Mouse (Mus musculus) heart, embryonic 10.5 days (tissue): ENCODE results near the gene Numbl. TPM values are rescaled to one million over a fixed set of nuclear protein-coding genes. Genes with fewer than 3 reads are reported as not detected.

Experiments
- DNase-seq: peaks from one replicate; pipeline ENCODE4 v3.0.0-alpha.2; 2017; ENCODE audit warnings: low spot score
- H3K27ac ChIP-seq: fragments of 300-500 bp; sonication (generic); 2 replicates; pipeline ENCODE4 v1.5.1; 2016; ENCODE audit warnings: mild to moderate bottlenecking
- H3K27me3 ChIP-seq: fragments of 300-500 bp; sonication (generic); 2 replicates; pipeline ENCODE4 v1.6.1; 2016; ENCODE audit warnings: mild to moderate bottlenecking; ENCODE audit not compliant: poor library complexity, insufficient read depth, severe bottlenecking
- H3K36me3 ChIP-seq: fragments of 300-500 bp; sonication (generic); 2 replicates; pipeline ENCODE4 v1.6.1; 2016; ENCODE audit warnings: mild to moderate bottlenecking, moderate library complexity
- H3K4me1 ChIP-seq: fragments of 300-500 bp; sonication (generic); 2 replicates; pipeline ENCODE4 v1.6.1; 2016; ENCODE audit warnings: mild to moderate bottlenecking
- H3K4me3 ChIP-seq: fragments of 300-500 bp; sonication (generic); 2 replicates; pipeline ENCODE4 v1.5.1; 2016; ENCODE audit warnings: mild to moderate bottlenecking, moderate library complexity
- H3K9me3 ChIP-seq: fragments of 300-500 bp; sonication (generic); 2 replicates; pipeline ENCODE4 v1.6.1; 2016; ENCODE audit warnings: mild to moderate bottlenecking, moderate library complexity
- WGBS: fragments of 180-500 bp; shearing (Covaris S2); methylation state at CpG from one replicate; pipeline ENCODE4 v1.1.7; 2016; 5-methylcytosine and 5-hydroxymethylcytosine counted together
- polyA plus RNA-seq: library from polyadenylated mRNA; unstranded; fragments of >200 nt; fragmentation: Nextera tagmentation; extraction: Ambion mirVana; gene quantifications from 2 replicates; pipeline ENCODE4 v1.2.1, GENCODE M21; 2016

Numbl gene
- 7.0 and 9.6 TPM in 2 replicates for polyA plus RNA-seq

- Histone ChIP-seq H3K27me3 (no peaks in the 10 kb centered on the region), H3K9me3 (no peaks in the 10 kb centered on the region), H3K4me3 (peak within 1 kb of the TSS; percentile 92), H3K4me1 (peaks cover 37% of the 10 kb centered on the region), H3K36me3 (peaks cover 16% of the 10 kb centered on the region), H3K27ac (peak within 1 kb of the TSS; percentile 92)
- peak; percentile 98 for DNase-seq
- WGBS, result under 1% methylated on average over 47 of the region's 47 CpGs
Observed at GRCm38 (mm10) chr7:27258205-27258899, at the start of gene Numbl. Gene Numbl (plus strand): TSS chr7:27258433.

GRCm38 (mm10) chr7:27212626-27213025 lies 45.6 kb upstream of the Numbl start:
- H3K9me3 ChIP-seq, result no peaks in the 10 kb centered on the region
- peaks cover 67% of the 10 kb centered on the region for H3K36me3 ChIP-seq
- no peak for DNase-seq
- no peak overlapping the region for H3K27ac ChIP-seq
- no peaks in the 10 kb centered on the region for H3K27me3 ChIP-seq
- H3K4me3 ChIP-seq, result no peak overlapping the region
- no peaks in the 10 kb centered on the region for H3K4me1 ChIP-seq
- 73% methylated on average over 2 of the region's 2 CpGs for WGBS

- Histone ChIP-seq H3K27me3 (no peaks in the 10 kb centered on the region), H3K36me3 (peaks cover 44% of the 10 kb centered on the region), H3K4me3 (no peak overlapping the region), H3K27ac (no peak overlapping the region), H3K4me1 (no peaks in the 10 kb centered on the region), H3K9me3 (no peaks in the 10 kb centered on the region)
- DNase-seq, result no peak
- WGBS, result 82% methylated on average over 7 of the region's 7 CpGs
Observed at GRCm38 (mm10) chr7:27218586-27218985, 39.6 kb upstream of the Numbl start.

- WGBS, result 78% methylated on average over 11 of the region's 11 CpGs
- peaks cover 8% of the 10 kb centered on the region for H3K4me1 ChIP-seq
- H3K27me3 ChIP-seq, result no peaks in the 10 kb centered on the region
- peaks cover 35% of the 10 kb centered on the region for H3K36me3 ChIP-seq
- DNase-seq, result no peak
- no peaks in the 10 kb centered on the region for H3K9me3 ChIP-seq
- no peak overlapping the region for H3K27ac ChIP-seq
- no peak overlapping the region for H3K4me3 ChIP-seq
Observed at GRCm38 (mm10) chr7:27219937-27220336, 38.3 kb upstream of the Numbl start.

- H3K36me3 ChIP-seq, result peaks cover 31% of the 10 kb centered on the region
- H3K9me3 ChIP-seq, result no peaks in the 10 kb centered on the region
- H3K27ac ChIP-seq, result no peak overlapping the region
- H3K27me3 ChIP-seq, result no peaks in the 10 kb centered on the region
- H3K4me1 ChIP-seq, result peaks cover 28% of the 10 kb centered on the region
- no peak for DNase-seq
- no peak overlapping the region for H3K4me3 ChIP-seq
- WGBS, result 78% methylated on average over 6 of the region's 6 CpGs
Observed at GRCm38 (mm10) chr7:27221939-27222338, 36.3 kb upstream of the Numbl start.

GRCm38 (mm10) chr7:27222538-27222937 lies 35.7 kb upstream of the Numbl start:
- Histone ChIP-seq H3K27me3 (no peaks in the 10 kb centered on the region), H3K36me3 (peaks cover 26% of the 10 kb centered on the region), H3K4me1 (peaks cover 34% of the 10 kb centered on the region), H3K27ac (no peak overlapping the region), H3K4me3 (no peak overlapping the region), H3K9me3 (no peaks in the 10 kb centered on the region)
- 69% methylated on average over 1 of the region's 1 CpGs for WGBS
- no peak for DNase-seq

- H3K4me3 ChIP-seq, result 0 out of 2 replicates have a peak overlapping the region, but pooled peaks have one; percentile 5
- H3K27ac ChIP-seq, result no peak overlapping the region
- H3K9me3 ChIP-seq, result no peaks in the 10 kb centered on the region
- DNase-seq, result no peak
- H3K36me3 ChIP-seq, result peaks cover 7% of the 10 kb centered on the region; the same call in 1 of the 2 replicates
- WGBS, result 83% methylated on average over 11 of the region's 11 CpGs
- H3K27me3 ChIP-seq, result no peaks in the 10 kb centered on the region
- H3K4me1 ChIP-seq, result peaks cover 43% of the 10 kb centered on the region
Observed at GRCm38 (mm10) chr7:27224877-27225575, 33.2 kb upstream of the Numbl start.

- H3K27me3 ChIP-seq, result no peaks in the 10 kb centered on the region
- no peaks in the 10 kb centered on the region for H3K9me3 ChIP-seq
- H3K27ac ChIP-seq, result no peak overlapping the region
- peaks cover 43% of the 10 kb centered on the region for H3K4me1 ChIP-seq
- DNase-seq, result no peak
- 31% methylated on average over 9 of the region's 9 CpGs for WGBS
- H3K4me3 ChIP-seq, result peak overlapping the region; percentile 89
- H3K36me3 ChIP-seq, result 0 out of 2 replicates have a peak, but pooled peaks cover 5% of the 10 kb centered on the region
Observed at GRCm38 (mm10) chr7:27227276-27227675, 31.0 kb upstream of the Numbl start.

GRCm38 (mm10) chr7:27227676-27228075 lies 30.6 kb upstream of the Numbl start:
- Histone ChIP-seq H3K4me3 (peak overlapping the region; percentile 89), H3K4me1 (peaks cover 46% of the 10 kb centered on the region)
- WGBS, result 2% methylated on average over 10 of the region's 10 CpGs

GRCm38 (mm10) chr7:27228281-27228821 lies 29.9 kb upstream of the Numbl start, which contains the start of gene Itpkc:
Gene Itpkc (minus strand): TSS chr7:27228661.
- Histone ChIP-seq H3K27me3 (no peaks in the 10 kb centered on the region), H3K27ac (peak within 1 kb of the TSS; percentile 93), H3K36me3 (no peaks in the 10 kb centered on the region), H3K4me1 (peaks cover 48% of the 10 kb centered on the region), H3K4me3 (peak within 1 kb of the TSS; percentile 89), H3K9me3 (no peaks in the 10 kb centered on the region)
- peak; percentile 98 for DNase-seq
- under 1% methylated on average over 49 of the region's 49 CpGs for WGBS

More at GRCm38 (mm10) chr7:27227676-27228075, 30.6 kb upstream of the Numbl start:
- 0 out of 2 replicates have a peak, but pooled peaks cover 5% of the 10 kb centered on the region for H3K36me3 ChIP-seq
- DNase-seq, result no peak
- peak overlapping the region; percentile 93 for H3K27ac ChIP-seq
- H3K9me3 ChIP-seq, result no peaks in the 10 kb centered on the region
- H3K27me3 ChIP-seq, result no peaks in the 10 kb centered on the region

GRCm38 (mm10) chr7:27228865-27229264 lies 29.4 kb upstream of the Numbl start:
- DNase-seq, result no peak
- H3K4me3 ChIP-seq, result peak overlapping the region; percentile 89
- H3K27ac ChIP-seq, result peak overlapping the region; percentile 93
- no peaks in the 10 kb centered on the region for H3K9me3 ChIP-seq
- H3K27me3 ChIP-seq, result no peaks in the 10 kb centered on the region
- no peaks in the 10 kb centered on the region for H3K36me3 ChIP-seq
- peaks cover 53% of the 10 kb centered on the region for H3K4me1 ChIP-seq
- 20% methylated on average over 6 of the region's 6 CpGs for WGBS

- Histone ChIP-seq H3K4me3 (no peak overlapping the region), H3K4me1 (peaks cover 38% of the 10 kb centered on the region), H3K9me3 (no peaks in the 10 kb centered on the region), H3K36me3 (no peaks in the 10 kb centered on the region), H3K27ac (no peak overlapping the region), H3K27me3 (no peaks in the 10 kb centered on the region)
- no peak for DNase-seq
- 75% methylated on average over 4 of the region's 4 CpGs for WGBS
Observed at GRCm38 (mm10) chr7:27230781-27231180, 27.5 kb upstream of the Numbl start.
